Mouse (Mus musculus): ENCODE results near the gene Cacna1c. TPM values are rescaled to one million over a fixed set of nuclear protein-coding genes. Genes with fewer than 3 reads are reported as not detected.

Gene Cacna1c
- polyA plus RNA-seq, 1 experiment from 2014 or later: 2.8 TPM

DNA sequence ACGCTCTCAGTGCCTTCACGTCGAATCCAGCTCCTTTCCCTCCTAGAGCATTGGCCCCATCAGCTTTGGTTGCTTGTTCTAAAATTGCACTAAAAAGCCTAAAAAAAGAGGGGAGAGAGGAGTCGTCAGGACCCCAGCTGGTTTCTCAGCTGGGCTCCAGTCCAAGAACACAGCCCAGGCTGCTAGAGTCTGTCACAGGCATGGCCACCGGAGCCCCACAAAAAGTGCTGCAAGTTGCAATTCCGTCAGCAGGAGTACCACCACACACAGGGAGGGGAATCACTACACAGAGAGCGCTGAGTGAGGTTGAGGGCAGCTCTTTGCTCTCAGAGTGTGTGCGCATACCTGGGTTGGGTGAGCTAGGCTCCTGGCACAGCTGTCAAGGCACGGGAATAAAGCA lies 419.8 kb downstream of the Cacna1c start:
- Histone ChIP-seq H3K4me3 (no peak overlapping the region), H3K36me3 (no peaks in the 10 kb centered on the region), H3K9me3 (no peaks in the 10 kb centered on the region), H3K27ac (no peak overlapping the region), H3K4me1 (replicated peaks) (0 out of 2 replicates have a peak, but pooled peaks cover 4% of the 10 kb centered on the region), H3K27me3 (ENCODE audit: insufficient read depth, poor library complexity, severe bottlenecking) (no peaks in the 10 kb centered on the region)
- 84% methylated on average over 9 of the region's 9 CpGs for WGBS
- DNase-seq (ENCODE audit: low spot score): no peak

DNA sequence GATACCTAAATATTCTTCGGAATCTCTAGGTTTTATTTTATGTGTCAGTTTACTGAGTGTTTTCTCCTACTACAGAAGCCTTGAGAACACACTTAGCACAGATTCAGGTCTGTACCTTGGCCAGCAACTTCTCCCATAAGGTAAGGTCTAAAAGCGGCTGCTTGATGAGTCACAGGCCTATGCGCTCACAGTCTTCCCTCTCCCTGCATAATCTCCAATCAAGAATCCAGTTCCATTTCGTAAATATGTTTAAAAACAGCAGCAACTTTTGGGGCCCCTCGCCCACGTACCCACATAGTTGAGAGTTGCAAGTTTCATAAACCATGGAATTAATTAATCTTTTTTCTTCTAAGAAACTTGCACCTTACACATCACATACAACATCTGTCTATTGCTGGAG lies 423.6 kb downstream of the Cacna1c start:
- Histone ChIP-seq H3K27ac (no peak overlapping the region), H3K36me3 (no peaks in the 10 kb centered on the region), H3K27me3 (ENCODE audit: insufficient read depth, poor library complexity, severe bottlenecking) (no peaks in the 10 kb centered on the region), H3K4me1 (replicated peaks) (peaks cover 7% of the 10 kb centered on the region; the same call in 1 of the 2 replicates), H3K4me3 (no peak overlapping the region), H3K9me3 (no peaks in the 10 kb centered on the region)
- no peak for DNase-seq (ENCODE audit: low spot score)
- 96% methylated on average over 6 of the region's 6 CpGs for WGBS

DNA sequence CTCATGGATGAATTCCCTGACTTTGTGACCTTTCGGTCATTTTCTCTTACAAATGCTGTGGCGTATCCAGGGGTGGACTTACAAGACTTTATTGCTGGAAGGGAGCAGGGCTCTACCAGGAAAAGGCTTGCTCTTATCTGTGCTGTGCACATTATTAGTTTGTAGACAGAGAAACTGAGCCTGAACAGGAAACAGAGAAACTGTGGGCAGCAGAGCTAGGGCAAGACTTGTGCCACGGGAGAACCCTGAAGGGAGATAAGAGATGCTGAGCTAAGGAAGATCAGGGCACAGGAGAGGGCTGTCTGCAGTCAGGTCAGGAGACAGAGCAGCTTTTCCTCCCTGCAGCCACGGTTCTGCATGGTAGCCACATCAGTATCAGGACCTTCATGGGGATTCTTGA lies 425.1 kb downstream of the Cacna1c start:
- no peaks in the 10 kb centered on the region for H3K27me3 ChIP-seq (ENCODE audit: insufficient read depth, poor library complexity, severe bottlenecking)
- 85% methylated on average over 4 of the region's 4 CpGs for WGBS
- H3K9me3 ChIP-seq: no peaks in the 10 kb centered on the region
- H3K4me1 ChIP-seq (replicated peaks): peaks cover 4% of the 10 kb centered on the region; the same call in 1 of the 2 replicates
- no peak for DNase-seq (ENCODE audit: low spot score)
- H3K27ac ChIP-seq: no peak overlapping the region
- no peak overlapping the region for H3K4me3 ChIP-seq
- H3K36me3 ChIP-seq: no peaks in the 10 kb centered on the region

DNA sequence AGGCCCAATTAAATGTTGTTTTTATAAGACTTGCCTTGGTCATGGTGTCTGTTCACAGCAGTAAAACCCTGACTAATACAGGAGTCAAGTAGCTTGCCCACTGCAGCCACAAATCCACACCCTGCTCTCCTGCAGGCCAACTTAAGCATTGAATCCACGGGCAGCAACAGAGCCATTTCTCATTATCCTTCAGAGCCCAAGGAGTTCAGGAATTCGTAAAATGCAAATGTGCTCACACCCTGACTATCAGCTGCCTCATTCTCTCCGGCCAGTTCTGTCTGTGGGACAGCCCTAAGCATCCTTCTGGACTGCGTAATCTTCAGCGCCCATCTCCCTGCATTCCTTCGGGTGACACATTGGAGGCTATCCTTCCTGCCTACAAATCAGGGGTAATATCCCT lies 425.8 kb downstream of the Cacna1c start:
- H3K4me3 ChIP-seq: no peak overlapping the region
- WGBS: 87% methylated on average over 6 of the region's 6 CpGs
- H3K27ac ChIP-seq: no peak overlapping the region
- DNase-seq (ENCODE audit: low spot score): no peak
- H3K4me1 ChIP-seq (replicated peaks): peaks cover 4% of the 10 kb centered on the region; the same call in 1 of the 2 replicates
- no peaks in the 10 kb centered on the region for H3K9me3 ChIP-seq
- H3K36me3 ChIP-seq: no peaks in the 10 kb centered on the region
- no peaks in the 10 kb centered on the region for H3K27me3 ChIP-seq (ENCODE audit: insufficient read depth, poor library complexity, severe bottlenecking)

DNA sequence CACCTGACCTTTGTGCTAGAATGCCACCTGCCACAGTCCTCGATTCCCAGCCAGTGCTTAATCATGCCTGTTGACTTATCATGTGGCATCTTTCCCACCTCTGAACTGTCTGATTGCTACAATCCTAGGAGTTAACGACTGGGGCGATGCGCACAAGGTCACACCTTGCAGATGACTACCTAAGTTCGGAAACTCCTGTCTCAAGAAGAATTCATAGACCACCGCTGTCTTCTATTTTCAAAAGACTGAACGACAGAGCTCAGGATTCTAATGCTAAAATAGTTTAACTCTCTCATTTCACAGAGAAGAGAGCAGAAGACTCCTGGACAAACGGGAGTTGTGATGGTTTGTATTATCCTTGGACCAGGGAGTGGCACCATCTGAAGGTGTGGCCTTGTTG lies 426.4 kb downstream of the Cacna1c start:
- H3K4me3 ChIP-seq: no peak overlapping the region

DNA sequence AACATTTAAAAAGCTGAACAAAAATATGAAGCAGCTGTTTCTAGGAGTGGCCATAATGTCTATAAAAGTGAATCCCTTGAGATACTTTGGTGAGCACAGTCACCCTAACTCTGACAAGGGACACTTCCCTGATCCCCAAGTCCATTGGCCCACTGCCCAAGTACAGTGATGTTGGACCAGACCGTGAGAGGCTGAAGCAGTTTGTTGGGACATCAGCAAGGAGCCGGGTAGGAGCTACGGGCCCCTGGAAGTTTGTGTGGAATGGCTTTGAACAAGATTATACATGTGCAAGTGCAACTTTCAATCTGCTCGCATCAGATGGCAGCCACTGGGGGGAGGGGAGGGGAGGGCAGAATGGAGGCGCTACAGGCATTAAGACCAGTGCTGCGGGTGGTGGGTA lies 428.5 kb downstream of the Cacna1c start:
- 77% methylated on average over 6 of the region's 6 CpGs for WGBS
- H3K27ac ChIP-seq: no peak overlapping the region
- no peaks in the 10 kb centered on the region for H3K36me3 ChIP-seq
- no peaks in the 10 kb centered on the region for H3K27me3 ChIP-seq (ENCODE audit: insufficient read depth, poor library complexity, severe bottlenecking)
- DNase-seq (ENCODE audit: low spot score): no peak
- H3K4me3 ChIP-seq: no peak overlapping the region
- H3K4me1 ChIP-seq (replicated peaks): peaks cover 4% of the 10 kb centered on the region; the same call in 1 of the 2 replicates
- no peaks in the 10 kb centered on the region for H3K9me3 ChIP-seq

More for the DNA sequence above, 426.4 kb downstream of the Cacna1c start:
- Histone ChIP-seq H3K36me3 (no peaks in the 10 kb centered on the region), H3K9me3 (no peaks in the 10 kb centered on the region), H3K4me1 (replicated peaks) (peaks cover 4% of the 10 kb centered on the region; the same call in 1 of the 2 replicates), H3K27me3 (ENCODE audit: insufficient read depth, poor library complexity, severe bottlenecking) (no peaks in the 10 kb centered on the region), H3K27ac (no peak overlapping the region)
- 93% methylated on average over 8 of the region's 8 CpGs for WGBS
- no peak for DNase-seq (ENCODE audit: low spot score)

DNA sequence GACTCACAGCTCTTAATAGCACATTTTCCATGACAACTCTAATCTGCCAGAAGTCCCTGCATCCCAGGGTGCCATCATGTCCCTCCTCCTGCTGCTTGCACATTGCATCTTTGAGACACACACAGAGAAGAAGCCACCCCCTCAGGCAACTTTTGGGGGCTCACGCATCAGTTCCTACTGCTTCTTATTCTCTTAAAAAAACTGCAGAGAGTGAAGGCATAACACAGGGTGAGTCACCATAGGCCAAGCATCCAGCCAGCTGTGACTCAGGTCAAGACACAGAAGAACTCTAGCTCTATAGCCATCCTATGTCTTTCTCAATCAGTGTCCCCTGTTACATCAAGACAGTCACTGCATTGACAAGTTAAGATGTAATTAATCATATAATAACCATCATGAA lies 431.0 kb downstream of the Cacna1c start:
- WGBS: 76% methylated on average over 1 of the region's 1 CpGs

DNA sequence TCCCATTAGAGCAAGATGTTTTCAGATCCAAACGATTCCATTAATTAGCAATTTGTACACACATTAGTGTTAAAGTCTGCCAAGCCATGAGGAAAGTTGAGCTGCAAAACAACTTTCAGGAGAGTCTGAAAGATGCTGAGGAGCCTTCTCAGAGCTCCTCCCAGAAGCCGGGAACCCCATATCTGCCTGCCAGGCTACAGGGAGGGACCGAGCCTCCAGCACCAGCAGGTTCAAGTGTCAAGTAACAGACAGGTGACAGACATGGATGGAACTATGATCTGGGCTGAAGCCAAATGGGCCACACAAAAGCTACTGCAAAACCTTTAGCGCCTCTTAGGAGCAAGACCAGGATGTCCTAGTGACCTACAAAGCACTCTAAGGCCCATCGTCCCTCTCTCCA lies 437.2 kb downstream of the Cacna1c start:
- Histone ChIP-seq H3K9me3 (no peaks in the 10 kb centered on the region), H3K27ac (no peak overlapping the region), H3K36me3 (no peaks in the 10 kb centered on the region), H3K27me3 (ENCODE audit: insufficient read depth, poor library complexity, severe bottlenecking) (no peaks in the 10 kb centered on the region), H3K4me3 (no peak overlapping the region), H3K4me1 (replicated peaks) (peaks cover 6% of the 10 kb centered on the region; the same call in 1 of the 2 replicates)
- WGBS: 91% methylated on average over 5 of the region's 5 CpGs
- DNase-seq (ENCODE audit: low spot score): no peak

More for the DNA sequence above, 431.0 kb downstream of the Cacna1c start:
- H3K4me3 ChIP-seq: no peak overlapping the region
- H3K27ac ChIP-seq: no peak overlapping the region
- no peaks in the 10 kb centered on the region for H3K27me3 ChIP-seq (ENCODE audit: insufficient read depth, poor library complexity, severe bottlenecking)
- peaks cover 4% of the 10 kb centered on the region; the same call in 1 of the 2 replicates for H3K4me1 ChIP-seq (replicated peaks)
- H3K9me3 ChIP-seq: no peaks in the 10 kb centered on the region
- H3K36me3 ChIP-seq: no peaks in the 10 kb centered on the region
- DNase-seq (ENCODE audit: low spot score): no peak

DNA sequence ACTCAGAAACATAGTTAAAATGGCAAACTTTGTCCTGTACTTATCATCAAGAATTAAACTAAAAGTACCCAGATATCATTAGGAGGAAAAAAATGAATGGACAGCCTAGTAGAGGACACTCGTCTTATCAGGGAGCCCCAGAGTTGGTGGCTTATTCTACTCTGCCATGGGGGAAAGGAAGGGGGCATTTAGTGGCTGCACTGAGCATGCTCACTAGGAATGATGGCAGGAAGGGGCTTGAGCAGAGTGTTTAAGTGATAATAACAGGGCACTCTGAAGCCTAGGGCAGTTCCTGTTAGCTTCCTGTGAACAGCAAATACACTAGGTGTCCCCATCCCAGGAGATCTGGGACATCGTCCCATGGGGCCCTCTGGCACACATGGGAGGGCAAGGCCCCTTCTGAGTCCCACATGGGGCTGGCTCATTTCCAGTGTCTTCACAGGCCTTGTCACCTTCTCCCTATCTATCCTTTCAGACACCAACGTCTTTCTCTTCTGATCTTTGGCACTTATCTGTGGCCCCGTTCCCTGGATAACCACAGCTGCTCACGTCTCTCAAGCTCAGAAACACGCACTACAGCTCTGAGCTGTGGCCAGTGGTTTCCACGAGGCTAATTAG lies 437.8 kb downstream of the Cacna1c start:
- H3K27ac ChIP-seq: no peak overlapping the region
- H3K27me3 ChIP-seq (ENCODE audit: insufficient read depth, poor library complexity, severe bottlenecking): no peaks in the 10 kb centered on the region
- no peaks in the 10 kb centered on the region for H3K36me3 ChIP-seq
- no peak overlapping the region for H3K4me3 ChIP-seq
- no peaks in the 10 kb centered on the region for H3K9me3 ChIP-seq
- H3K4me1 ChIP-seq (replicated peaks): peaks cover 6% of the 10 kb centered on the region; the same call in 1 of the 2 replicates
- WGBS: 86% methylated on average over 7 of the region's 7 CpGs
- DNase-seq (ENCODE audit: low spot score): no peak

DNA sequence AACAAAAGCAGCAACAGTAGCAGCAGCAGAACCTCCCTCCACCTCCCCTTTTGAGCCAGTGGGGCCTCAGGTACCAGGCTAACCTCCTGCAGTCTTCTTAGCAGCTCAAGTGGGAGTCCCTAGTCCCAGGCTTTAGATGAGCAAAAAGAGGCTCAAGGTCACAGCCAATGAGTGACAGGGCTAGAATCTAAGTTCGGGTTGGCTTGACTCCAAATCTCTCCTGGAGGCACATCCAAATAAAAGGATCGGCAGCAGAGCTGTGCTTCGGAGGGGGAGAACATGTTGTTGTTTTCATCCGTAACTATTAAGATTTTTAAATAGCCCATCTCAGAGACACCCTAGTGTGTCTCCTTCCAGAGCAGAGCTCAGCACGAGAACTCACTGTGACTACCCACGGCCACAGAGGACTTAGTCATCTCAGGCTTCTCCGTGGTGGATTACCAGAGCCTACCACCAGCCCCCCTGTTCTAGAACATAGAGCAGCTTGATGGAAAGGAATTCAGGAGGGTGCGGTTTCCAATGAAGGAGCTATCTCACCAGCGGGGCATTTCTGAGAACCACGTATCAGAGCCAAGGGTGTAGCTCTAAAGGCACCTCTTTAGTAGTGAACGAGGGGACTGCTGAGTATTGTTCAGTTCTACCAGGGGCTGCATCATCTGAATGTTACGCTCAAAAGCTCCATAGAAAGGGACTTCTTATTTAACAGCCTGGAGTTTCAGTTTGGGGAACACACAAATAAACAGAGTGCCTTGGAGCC lies 438.5 kb downstream of the Cacna1c start:
- Histone ChIP-seq H3K27ac (no peak overlapping the region), H3K9me3 (no peaks in the 10 kb centered on the region), H3K36me3 (no peaks in the 10 kb centered on the region), H3K4me1 (replicated peaks) (peaks cover 6% of the 10 kb centered on the region; the same call in 1 of the 2 replicates), H3K4me3 (no peak overlapping the region), H3K27me3 (ENCODE audit: insufficient read depth, poor library complexity, severe bottlenecking) (no peaks in the 10 kb centered on the region)
- 87% methylated on average over 12 of the region's 12 CpGs for WGBS
- no peak for DNase-seq (ENCODE audit: low spot score)

DNA sequence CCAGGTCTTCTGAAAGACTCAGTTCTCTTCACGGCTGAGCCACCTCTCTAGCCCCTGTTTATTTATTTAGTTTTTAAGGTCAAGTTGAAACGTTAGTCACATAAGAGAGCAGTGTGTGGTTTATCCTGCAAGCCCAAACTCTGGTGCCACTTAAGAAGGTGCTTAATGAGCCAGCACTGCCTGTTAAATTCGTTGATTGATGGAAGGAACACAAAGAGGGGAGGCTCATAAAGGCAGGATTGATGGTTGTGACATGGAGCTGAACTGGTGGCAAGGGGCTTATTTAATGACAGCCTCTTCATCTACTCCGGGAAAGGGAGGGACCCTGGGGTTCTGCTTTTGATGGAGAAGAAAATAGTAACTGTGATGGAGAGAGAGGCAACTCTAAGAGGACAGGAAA lies 439.7 kb downstream of the Cacna1c start:
- DNase-seq (ENCODE audit: low spot score): no peak
- H3K27ac ChIP-seq: no peak overlapping the region
- H3K9me3 ChIP-seq: no peaks in the 10 kb centered on the region
- no peaks in the 10 kb centered on the region for H3K27me3 ChIP-seq (ENCODE audit: insufficient read depth, poor library complexity, severe bottlenecking)
- peaks cover 6% of the 10 kb centered on the region; the same call in 1 of the 2 replicates for H3K4me1 ChIP-seq (replicated peaks)
- H3K36me3 ChIP-seq: no peaks in the 10 kb centered on the region
- 54% methylated on average over 4 of the region's 4 CpGs for WGBS
- no peak overlapping the region for H3K4me3 ChIP-seq

DNA sequence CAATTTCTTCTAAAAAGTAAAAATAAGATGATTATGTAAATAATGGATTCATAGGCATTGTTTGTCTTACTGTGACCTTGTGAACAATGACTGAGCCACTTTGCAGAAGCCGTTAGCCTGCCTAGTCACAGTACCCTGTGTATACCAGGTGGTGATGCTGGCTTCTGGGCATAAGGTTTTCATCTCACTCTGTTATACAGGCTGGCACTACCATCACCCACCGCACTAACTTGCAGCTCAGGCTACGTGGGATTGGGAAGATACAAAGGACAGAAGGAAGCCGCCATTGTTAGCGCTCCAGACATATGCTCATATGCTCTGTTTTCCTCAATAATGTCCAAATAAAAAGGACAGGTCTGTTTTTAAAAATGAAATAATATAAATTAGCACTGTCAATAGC lies 440.4 kb downstream of the Cacna1c start:
- no peak for DNase-seq (ENCODE audit: low spot score)
- Histone ChIP-seq H3K4me3 (no peak overlapping the region), H3K36me3 (no peaks in the 10 kb centered on the region), H3K4me1 (replicated peaks) (peaks cover 6% of the 10 kb centered on the region; the same call in 1 of the 2 replicates), H3K27ac (no peak overlapping the region), H3K9me3 (no peaks in the 10 kb centered on the region), H3K27me3 (ENCODE audit: insufficient read depth, poor library complexity, severe bottlenecking) (no peaks in the 10 kb centered on the region)
- 91% methylated on average over 5 of the region's 5 CpGs for WGBS

DNA sequence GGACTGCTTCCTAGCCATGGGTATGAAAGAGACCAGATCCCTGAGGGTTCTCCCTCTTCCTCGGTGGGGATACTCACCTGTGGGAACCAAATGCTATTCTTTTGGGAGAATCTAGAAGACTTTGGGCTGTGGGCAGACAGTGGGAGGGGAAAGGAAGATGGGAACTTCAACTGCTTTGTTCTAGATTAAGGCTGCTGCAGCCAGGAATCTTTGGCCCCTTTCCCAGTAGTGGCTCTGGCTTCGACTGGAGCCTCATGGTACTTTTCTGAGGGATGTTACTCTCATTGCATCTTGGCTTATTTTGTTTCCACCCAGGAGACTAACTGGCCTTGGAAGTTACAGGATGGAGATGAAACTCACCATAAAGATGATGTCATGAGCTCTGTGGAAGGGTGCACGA lies 441.8 kb downstream of the Cacna1c start:
- 86% methylated on average over 3 of the region's 3 CpGs for WGBS
- Histone ChIP-seq H3K4me1 (replicated peaks) (peaks cover 6% of the 10 kb centered on the region; the same call in 1 of the 2 replicates), H3K9me3 (no peaks in the 10 kb centered on the region), H3K36me3 (no peaks in the 10 kb centered on the region), H3K27me3 (ENCODE audit: insufficient read depth, poor library complexity, severe bottlenecking) (no peaks in the 10 kb centered on the region), H3K4me3 (no peak overlapping the region), H3K27ac (no peak overlapping the region)
- DNase-seq (ENCODE audit: low spot score): no peak
